Mouse (Mus musculus) adrenal gland (tissue): Measurements from ENCODE around the gene Zeb2.

Source experiments
- intact Hi-C: fragments of 180-260 bp; cut with DNase I; formaldehyde crosslinking; loops from one replicate; pipeline ENCODE4 v1.15.1; 2025
- long read RNA-seq, 2 experiments: library from polyadenylated mRNA; unstranded; transcript quantifications; one replicate each; pipeline ENCODE4 v2.0.0; 2020; ENCODE audit warnings: borderline replicate concordance in 1 of 2; ENCODE audit not compliant: insufficient replicate concordance in 1 of 2

The Zeb2 gene
- long read RNA-seq, experiment 1, full-length matches to known transcripts, result 1 of 19 reads
- long read RNA-seq, experiment 1, partial matches to known transcripts, result 7 of 19 reads
- long read RNA-seq, experiment 1, other reads (novel, unspliced or antisense), result 11 of 19 reads
- long read RNA-seq, experiment 2, partial matches to known transcripts, result 7 of 17 reads
- long read RNA-seq, experiment 2, other reads (novel, unspliced or antisense), result 9 of 17 reads

GRCm38 (mm10) chr2:45117087-45117561, at the start of gene Zeb2:
Gene Zeb2, minus strand, starts transcription at chr2:45117395.
- intact Hi-C loops, result loop anchor here (5.0 to 10.0 kb wide), 2 partner anchors 262 to 1325 kb away; no protein-coding TSS in a partner anchor

- intact Hi-C loops, result no loop called here
These were observed 41.6 kb upstream of the Zeb2 start for GRCm38 (mm10) chr2:45158785-45159184.

GRCm38 (mm10) chr2:45158351-45158782, 41.2 kb upstream of the Zeb2 start:
- intact Hi-C loops, result no loop called here

- intact Hi-C loops, result no loop called here
These were observed 36.1 kb upstream of the Zeb2 start for GRCm38 (mm10) chr2:45153315-45153714.

GRCm38 (mm10) chr2:45143162-45143561, 26.0 kb upstream of the Zeb2 start:
- intact Hi-C loops, result no loop called here

- intact Hi-C loops, result no loop called here
These were observed 21.7 kb upstream of the Zeb2 start for GRCm38 (mm10) chr2:45138906-45139305.

DNA sequence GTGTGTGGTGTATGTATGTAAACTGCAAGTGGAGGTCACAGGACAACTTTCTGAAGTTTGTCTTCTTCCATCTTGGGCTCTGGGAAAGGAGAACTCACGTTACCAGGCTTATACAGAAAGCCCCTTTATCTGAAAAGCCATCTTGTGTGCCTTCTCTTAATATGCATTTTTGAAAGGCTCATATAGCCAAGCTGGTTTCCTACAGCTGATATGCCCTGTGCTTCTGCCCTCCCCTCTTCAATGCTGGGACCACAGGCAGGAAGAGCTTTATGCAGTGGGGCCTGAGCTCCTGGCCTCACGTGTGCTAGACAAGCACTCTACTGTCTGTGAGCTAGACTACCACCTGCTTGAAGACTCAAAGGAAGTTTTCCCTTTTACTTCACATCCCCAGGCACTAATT, 19.6 kb upstream of the Zeb2 start:
- intact Hi-C loops, result no loop called here

DNA sequence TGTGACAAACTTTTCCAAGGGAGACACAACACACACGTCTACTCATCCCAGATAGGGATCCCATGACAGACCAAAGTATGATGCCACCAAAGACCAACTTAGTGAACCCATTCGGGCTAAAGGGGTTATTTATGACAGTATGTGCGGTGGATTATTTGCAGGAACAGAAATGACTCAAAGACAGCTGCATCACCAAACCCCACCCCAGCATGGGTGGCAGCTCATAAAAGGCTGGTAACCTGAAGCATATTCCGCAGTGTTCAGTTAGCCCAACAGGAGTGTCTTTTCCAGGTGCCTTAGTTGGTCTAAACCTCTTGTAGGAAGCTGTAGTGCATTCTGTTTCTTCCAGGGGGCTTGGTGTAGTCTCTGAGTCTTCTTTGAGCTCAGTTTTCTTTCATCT, 16.0 kb upstream of the Zeb2 start:
- intact Hi-C loops, result no loop called here

- intact Hi-C loops, result no loop called here
These were observed 13.4 kb upstream of the Zeb2 start for GRCm38 (mm10) chr2:45130461-45131156.

DNA sequence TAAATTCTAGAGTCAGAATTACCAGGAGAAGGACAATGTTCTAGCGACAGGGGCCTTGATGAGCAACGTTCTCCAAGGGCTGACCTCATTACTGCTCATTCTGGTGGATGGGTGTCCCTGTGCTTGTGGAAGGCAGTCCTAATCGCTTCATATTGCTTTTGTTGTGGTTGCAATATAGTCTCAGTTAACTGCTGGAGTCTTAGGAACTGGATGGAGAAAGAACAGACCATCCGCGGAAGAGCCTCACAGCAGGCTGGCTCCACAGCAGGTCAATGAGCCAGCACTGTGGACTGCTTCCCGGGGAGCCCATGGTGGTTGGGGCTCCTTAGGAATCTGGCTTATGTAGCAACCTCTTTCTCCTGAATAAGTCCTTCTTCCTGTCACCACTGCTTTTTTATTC, 12.4 kb upstream of the Zeb2 start:
- intact Hi-C loops, result no loop called here

DNA sequence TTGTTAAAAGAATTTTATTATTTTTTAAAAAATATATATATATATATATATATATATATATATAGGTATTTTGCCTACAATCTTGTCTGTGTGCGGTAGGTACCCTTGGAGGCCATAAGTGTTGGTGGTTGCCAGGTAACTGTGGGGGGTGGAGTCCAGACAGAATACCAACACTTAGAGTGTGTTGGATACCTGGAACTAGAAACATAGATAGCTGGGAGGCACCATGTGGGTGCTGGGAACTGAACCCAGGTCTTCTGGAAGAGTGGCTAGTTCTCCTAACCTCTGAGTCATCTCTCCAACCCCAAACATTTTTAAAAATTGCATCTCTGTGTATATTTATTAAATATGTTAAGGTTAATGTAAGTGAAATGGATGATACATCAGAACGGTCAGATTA, 11.5 kb upstream of the Zeb2 start:
- intact Hi-C loops, result no loop called here

GRCm38 (mm10) chr2:45126401-45126800, 9.2 kb upstream of the Zeb2 start:
- intact Hi-C loops, result no loop called here

GRCm38 (mm10) chr2:45125181-45125580, 8.0 kb upstream of the Zeb2 start:
- intact Hi-C loops, result no loop called here

DNA sequence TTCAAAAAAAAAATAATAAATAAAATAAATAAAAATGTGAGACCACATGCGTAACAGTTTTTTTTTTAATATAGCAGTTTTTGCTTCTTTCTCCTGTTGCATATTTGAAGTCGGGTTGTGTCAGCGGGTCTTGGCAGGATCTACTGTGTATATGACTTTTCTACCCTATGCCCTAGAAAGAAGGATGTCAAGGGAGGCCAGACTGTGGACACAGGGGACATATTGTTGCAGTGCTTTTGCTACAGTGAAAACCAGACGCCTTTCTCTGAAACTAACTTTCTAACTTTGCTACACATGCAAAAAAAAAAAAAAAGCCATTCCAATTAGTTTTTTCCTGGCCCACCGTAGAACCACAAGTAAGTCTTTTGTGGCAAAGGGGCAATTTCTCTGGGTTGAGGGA, 6.3 kb upstream of the Zeb2 start:
- intact Hi-C loops, result no loop called here

- intact Hi-C loops, result loop anchor here (5.0 to 10.0 kb wide), 2 partner anchors 263 to 1324 kb away; no protein-coding TSS in a partner anchor
These were observed 926 bp upstream of the Zeb2 start for GRCm38 (mm10) chr2:45118121-45118520.

DNA sequence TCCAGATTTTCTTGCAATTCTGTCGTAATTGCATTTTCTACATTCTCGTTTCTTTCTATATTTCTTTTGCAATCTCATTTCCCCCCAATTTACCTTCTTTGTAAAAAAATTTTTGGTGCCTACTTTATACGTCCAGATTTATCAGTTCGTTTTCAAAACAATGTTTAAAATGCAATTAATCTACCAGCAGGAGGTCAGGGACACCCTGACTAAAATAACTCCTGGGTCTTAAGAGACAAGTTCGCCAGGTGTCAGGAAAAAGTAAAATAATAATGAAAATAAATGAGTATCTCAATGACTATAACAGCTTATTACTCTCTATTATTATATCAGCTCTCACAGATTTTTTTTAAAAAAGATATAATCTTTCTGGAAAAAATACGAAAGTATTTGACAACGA, 397 bp upstream of the Zeb2 start:
- intact Hi-C loops, result loop anchor here (5.0 to 10.0 kb wide), 2 partner anchors 263 to 1325 kb away; no protein-coding TSS in a partner anchor

DNA sequence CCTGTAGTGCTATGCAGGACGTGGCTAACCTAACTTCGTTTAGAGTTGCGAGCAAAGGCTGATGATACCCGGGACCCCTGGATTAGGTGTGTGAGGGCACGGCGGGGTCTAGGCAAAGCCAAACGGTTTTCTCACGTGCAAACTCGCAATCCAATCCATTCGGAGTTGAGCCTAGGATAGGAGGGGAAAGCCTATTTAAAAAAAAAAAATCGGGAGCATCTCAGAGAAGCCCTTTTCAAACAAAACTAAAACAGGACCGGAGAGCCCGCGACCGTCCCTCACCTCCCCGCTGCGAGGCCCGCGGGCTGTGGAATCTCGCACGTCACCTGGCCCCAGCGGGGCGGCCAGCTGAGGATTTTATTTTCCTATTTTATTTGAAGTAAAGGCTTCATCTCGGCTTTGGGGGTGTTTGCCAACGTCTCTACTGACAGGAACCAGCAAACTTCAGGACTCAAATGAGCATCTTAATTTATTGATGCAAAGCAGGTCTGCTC, 617 bp downstream of the Zeb2 start:
- intact Hi-C loops, result loop anchor here (5.0 to 10.0 kb wide), 2 partner anchors 262 to 1326 kb away; no protein-coding TSS in a partner anchor

- intact Hi-C loops, result loop anchor here (5.0 to 10.0 kb wide), 2 partner anchors 261 to 1326 kb away; no protein-coding TSS in a partner anchor
These were observed 1.3 kb downstream of the Zeb2 start for GRCm38 (mm10) chr2:45115720-45116495.

GRCm38 (mm10) chr2:45115211-45115610, 2.0 kb downstream of the Zeb2 start:
- intact Hi-C loops, result loop anchor here (5.0 to 10.0 kb wide), 2 partner anchors 260 to 1327 kb away; no protein-coding TSS in a partner anchor

GRCm38 (mm10) chr2:45114596-45114995, 2.6 kb downstream of the Zeb2 start:
- intact Hi-C loops, result loop anchor here (5.0 to 10.0 kb wide), 3 partner anchors 260 to 1047 kb away; no protein-coding TSS in a partner anchor

DNA sequence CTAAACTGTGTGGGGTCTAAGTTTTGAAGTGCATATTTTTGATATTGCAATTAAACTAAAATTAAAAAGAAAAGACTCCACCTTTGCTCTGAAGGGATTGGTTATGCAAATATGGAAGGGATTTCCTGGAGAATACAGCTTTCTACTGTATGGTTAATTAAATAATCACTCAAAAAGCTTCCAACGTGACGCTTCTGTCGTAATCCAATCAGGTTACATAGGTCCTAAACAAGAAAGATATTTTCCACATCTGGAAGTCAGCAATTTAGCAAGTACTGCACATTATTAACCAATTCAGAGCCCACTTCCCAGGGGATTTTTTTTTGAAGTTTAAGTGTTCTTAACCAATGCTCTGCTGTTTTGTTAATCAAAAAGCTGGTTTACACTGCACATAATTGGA, 3.3 kb downstream of the Zeb2 start:
- intact Hi-C loops, result loop anchor here (5.0 to 10.0 kb wide), 3 partner anchors 259 to 1047 kb away; no protein-coding TSS in a partner anchor
